Mouse (Mus musculus) ES-E14 (cell line): ENCODE measurements at regions not wholly inside any gene's neighbourhood (a gene's known extent, or its start where the extent isn't known, plus 50 kb on each side); places are given as distances from the start of the nearest gene placed in this dataset.

ENCODE experiments used
- DNase-seq: peaks from one replicate; pipeline ENCODE4 v3.0.0-alpha.2; 2013; ENCODE audit warnings: low read depth, low spot score
- H3K27ac ChIP-seq: 2 replicates; pipeline ENCODE4 v1.5.1; 2012; ENCODE audit warnings: low read depth, mild to moderate bottlenecking, low read length, moderate library complexity, mixed read lengths; ENCODE audit not compliant: poor library complexity, insufficient read depth, severe bottlenecking
- H3K36me3 ChIP-seq: 2 replicates; pipeline ENCODE4 v1.6.1; 2012; ENCODE audit warnings: mild to moderate bottlenecking, low read length, moderate library complexity, mixed read lengths; ENCODE audit not compliant: control insufficient read depth, poor library complexity, insufficient read depth, severe bottlenecking
- H3K4me1 ChIP-seq, 2 experiments: fragments of 150-350 bp in 1 of 2; sonication (generic) in 1 of 2; 2 replicates each; pipeline ENCODE4 v1.6.1; 2012; ENCODE audit warnings: low read length in 2 of 2, mild to moderate bottlenecking in 1 of 2, mixed read lengths in 1 of 2; ENCODE audit not compliant: control insufficient read depth in 2 of 2, insufficient read depth in 2 of 2, poor library complexity in 1 of 2
- H3K4me3 ChIP-seq, 2 experiments: fragments of 150-350 bp in 1 of 2; sonication (generic) in 1 of 2; 2 replicates each; pipeline ENCODE4 v1.5.1; 2012; ENCODE audit warnings: low read length in 2 of 2, low read depth in 1 of 2, mild to moderate bottlenecking in 1 of 2, mixed read lengths in 1 of 2; ENCODE audit not compliant: insufficient read depth in 1 of 2, poor library complexity in 1 of 2, severe bottlenecking in 1 of 2
- H3K9ac ChIP-seq: 2 replicates; pipeline ENCODE4 v1.6.1; 2012; ENCODE audit warnings: low read depth, mild to moderate bottlenecking, low read length, mixed read lengths; ENCODE audit not compliant: poor library complexity, insufficient read depth, severe bottlenecking
- H3K9me3 ChIP-seq: fragments of 150-350 bp; sonication (generic); 2 replicates; pipeline ENCODE4 v1.6.1; 2012; ENCODE audit warnings: low read depth, mild to moderate bottlenecking, low read length; ENCODE audit not compliant: control insufficient read depth, insufficient read depth
- CHD2 ChIP-seq: IDR thresholded peaks from 2 replicates; pipeline ENCODE4 v1.6.1; 2014; ENCODE audit warnings: mild to moderate bottlenecking, low read depth, low read length, inconsistent platforms
- HCFC1 ChIP-seq: IDR thresholded peaks from 2 replicates; pipeline ENCODE4 v1.6.1; 2012; ENCODE audit warnings: low read length, inconsistent platforms, borderline replicate concordance; ENCODE audit not compliant: insufficient read depth
- MAFK ChIP-seq: IDR thresholded peaks from 2 replicates; pipeline ENCODE4 v1.6.1; 2014; ENCODE audit warnings: mild to moderate bottlenecking, low read depth, low read length, inconsistent platforms; ENCODE audit not compliant: insufficient read depth
- ZC3H11A ChIP-seq: IDR thresholded peaks from 2 replicates; pipeline ENCODE4 v1.6.1; 2012; ENCODE audit warnings: low read depth, mild to moderate bottlenecking, inconsistent platforms, low read length, borderline replicate concordance
- ZNF384 ChIP-seq: IDR thresholded peaks from 2 replicates; pipeline ENCODE4 v1.6.1; 2012; ENCODE audit warnings: low read depth, low read length, inconsistent platforms
- in situ Hi-C, 2 experiments: fragments of 600-800 bp; cut with MboI; formaldehyde crosslinking; loops; one replicate each; pipeline ENCODE4 v1.15.1; 2025; ENCODE audit warnings: low sequenced_read_pairs in 2 of 2, inconsistent platforms in 1 of 2; ENCODE audit not compliant: unreplicated experiment in 2 of 2

DNA sequence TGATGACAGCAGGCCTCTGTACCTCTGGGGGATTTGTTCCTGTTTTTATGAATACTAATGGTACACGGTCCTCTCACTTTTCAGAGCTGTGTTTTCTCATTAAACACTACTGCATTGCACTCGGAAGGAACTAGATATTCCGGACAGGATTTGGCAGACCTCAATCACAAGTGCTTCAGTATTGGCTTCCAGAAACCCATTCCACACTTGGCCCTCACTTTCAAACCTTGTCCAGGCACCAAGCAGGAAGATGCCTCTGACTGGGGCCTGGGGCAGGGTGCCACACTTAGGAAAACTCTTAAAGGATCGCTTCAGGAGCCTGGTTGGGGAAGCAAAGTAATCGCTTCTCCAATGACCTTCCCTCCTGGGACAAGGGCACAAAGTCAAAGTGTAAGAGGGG lies 50.7 kb upstream of the Mrps6 start:
- no peak overlapping the region for H3K27ac ChIP-seq
- H3K9ac ChIP-seq, result no peak overlapping the region
- H3K4me1 ChIP-seq, result no peaks in the 10 kb centered on the region
- in situ Hi-C loops, result no loop called here
- no peak for TF ChIP-seq MAFK
- TF ChIP-seq CHD2, result no peak
- TF ChIP-seq ZC3H11A, result no peak
- no peak for TF ChIP-seq HCFC1
- no peak for TF ChIP-seq ZNF384
- H3K9me3 ChIP-seq, result no peaks in the 10 kb centered on the region
- H3K36me3 ChIP-seq, result no peaks in the 10 kb centered on the region
- no peak overlapping the region for H3K4me3 ChIP-seq
- no peak for DNase-seq
